Mouse (Mus musculus): ENCODE data around the gene Stpg1. TPM values are rescaled to one million over a fixed set of nuclear protein-coding genes. Genes with fewer than 3 reads are reported as not detected.
A peak's percentile ranks its signal among the peaks of the same experiment; 100 is the strongest.

The Stpg1 gene
- 1 to 10 TPM in 3 of 4 experiments, under 1 TPM in 1; 0.83 to 1.3 (median 1.2) TPM for total RNA-seq (2022)

- DNase-seq (ENCODE audit: low spot score in 2 of 2) = peak; percentile 76 to 88
Observed at GRCm38 (mm10) chr4:135494521-135495396, at the start of gene Stpg1, which contains the start of gene Nipal3. Gene Stpg1, plus strand, starts transcription at chr4:135494790. Gene Nipal3, minus strand, starts transcription at chr4:135495038.

GRCm38 (mm10) chr4:135451360-135452015 is 43.1 kb upstream of the Stpg1 start:
- DNase-seq (ENCODE audit: low spot score in 2 of 2) = no peak

- no peak for DNase-seq (ENCODE audit: low spot score in 2 of 2)
Observed at GRCm38 (mm10) chr4:135453164-135453563, 41.4 kb upstream of the Stpg1 start.

- DNase-seq (ENCODE audit: low spot score in 2 of 2) = no peak
Observed at GRCm38 (mm10) chr4:135453572-135453971, 41.0 kb upstream of the Stpg1 start.

- no peak for DNase-seq (ENCODE audit: low spot score in 2 of 2)
Observed at GRCm38 (mm10) chr4:135463406-135463805, 31.2 kb upstream of the Stpg1 start.

GRCm38 (mm10) chr4:135477851-135478250 is 16.7 kb upstream of the Stpg1 start:
- DNase-seq (ENCODE audit: low spot score in 2 of 2) = no peak

GRCm38 (mm10) chr4:135480370-135480769 is 14.2 kb upstream of the Stpg1 start:
- no peak for DNase-seq (ENCODE audit: low spot score in 2 of 2)

GRCm38 (mm10) chr4:135485086-135485485 is 9.5 kb upstream of the Stpg1 start:
- no peak for DNase-seq (ENCODE audit: low spot score in 2 of 2)

- DNase-seq (ENCODE audit: low spot score in 2 of 2) = no peak
Observed at GRCm38 (mm10) chr4:135486352-135486751, 8.2 kb upstream of the Stpg1 start.

GRCm38 (mm10) chr4:135489256-135489655 is 5.3 kb upstream of the Stpg1 start:
- no peak for DNase-seq (ENCODE audit: low spot score in 2 of 2)

- no peak for DNase-seq (ENCODE audit: low spot score in 2 of 2)
Observed at GRCm38 (mm10) chr4:135493271-135493670, 1.3 kb upstream of the Stpg1 start.

GRCm38 (mm10) chr4:135493691-135494520 is 684 bp upstream of the Stpg1 start:
- peak; percentile 31 to 47 for DNase-seq (ENCODE audit: low spot score in 2 of 2)

GRCm38 (mm10) chr4:135495397-135495791 is 804 bp downstream of the Stpg1 start:
- DNase-seq (ENCODE audit: low spot score in 2 of 2) = peak in 1 of 2 experiments; percentile 16

GRCm38 (mm10) chr4:135495810-135496209 is 1.2 kb downstream of the Stpg1 start:
- peak in 1 of 2 experiments; percentile 20 for DNase-seq (ENCODE audit: low spot score in 2 of 2)

- DNase-seq (ENCODE audit: low spot score in 2 of 2) = no peak
Observed at GRCm38 (mm10) chr4:135498136-135498535, 3.5 kb downstream of the Stpg1 start.

- no peak for DNase-seq (ENCODE audit: low spot score in 2 of 2)
Observed at GRCm38 (mm10) chr4:135499831-135500230, 5.2 kb downstream of the Stpg1 start.

GRCm38 (mm10) chr4:135501587-135501986 is 7.0 kb downstream of the Stpg1 start:
- no peak for DNase-seq (ENCODE audit: low spot score in 2 of 2)

GRCm38 (mm10) chr4:135505794-135506193 is 11.2 kb downstream of the Stpg1 start:
- no peak for DNase-seq (ENCODE audit: low spot score in 2 of 2)

- DNase-seq (ENCODE audit: low spot score in 2 of 2) = peak; percentile 43 to 54
Observed at GRCm38 (mm10) chr4:135507547-135508350, 13.2 kb downstream of the Stpg1 start.

- peak; percentile 36 to 42 for DNase-seq (ENCODE audit: low spot score in 2 of 2)
Observed at GRCm38 (mm10) chr4:135508419-135509039, 13.9 kb downstream of the Stpg1 start.

All from left cerebral cortex, adult 8-10 months (tissue).